ENCODE assay signal across 24 mouse cellular contexts in the genomic region with DNA sequence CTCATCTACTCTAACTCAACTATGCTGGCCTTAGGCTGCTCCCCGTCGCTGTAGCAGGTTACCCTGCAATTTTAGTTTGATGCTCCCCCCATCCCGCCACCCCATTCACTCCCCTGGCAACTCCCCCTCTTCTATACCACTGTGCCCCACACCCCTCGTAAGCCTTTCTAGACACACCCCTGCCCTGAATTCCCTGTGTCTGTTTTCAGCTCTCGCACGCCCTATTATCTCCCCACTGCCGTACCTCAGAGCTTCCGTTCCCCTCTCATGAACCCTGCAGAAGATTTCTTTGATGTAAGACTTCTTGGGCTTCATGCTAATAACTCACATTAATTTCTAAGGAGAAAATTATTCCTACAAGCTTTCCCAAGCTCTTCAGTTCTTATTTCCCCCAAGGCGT.
"Had no signal": no experiment of that assay in that cellular context is flagged by ENCODE, and none has a peak within 500 bp of the region (broad histone marks: within the 10 kb centered on the region; RNA-seq: fewer than 3 reads in every experiment).

No protein-coding gene starts in this region.

- H3K27ac ChIP-seq: gastrocnemius, adult 2 months; heart, adult 2 months; heart, embryonic 13.5 days; heart, embryonic 15.5 days; hindbrain, embryonic 13.5 days; hindbrain, postnatal 0 days; kidney, embryonic 15.5 days; kidney, postnatal 0 days; limb, embryonic 13.5 days; limb, embryonic 15.5 days had no signal

- H3K9me3 ChIP-seq: heart, embryonic 15.5 days had no signal

- H3K27me3 ChIP-seq: heart, embryonic 13.5 days; heart, embryonic 15.5 days; hindbrain, embryonic 13.5 days; kidney, embryonic 15.5 days; limb, embryonic 13.5 days; limb, embryonic 15.5 days had no signal

- DNase-seq: gastrocnemius, adult 2 months; gastrocnemius, postnatal 10 days; gastrocnemius, postnatal 25 days; heart, adult 2 months; heart, postnatal 14 days; heart, postnatal 36 days; kidney, adult 11 months; kidney, adult 2 months; kidney, adult 9 months; kidney, postnatal 14 days; kidney, postnatal 36 days; layer of hippocampus, adult 9-11 months; layer of hippocampus, postnatal 36 days; left cerebral cortex, postnatal 4 days had no signal

- ATAC-seq: hindbrain, postnatal 0 days; intestine, embryonic 16.5 days had no signal

- H3K9ac ChIP-seq: heart, embryonic 13.5 days; heart, embryonic 15.5 days; hindbrain, embryonic 13.5 days; kidney, embryonic 15.5 days; limb, embryonic 13.5 days; limb, embryonic 15.5 days had no signal

- H3K4me2 ChIP-seq: heart, embryonic 11.5 days; heart, embryonic 13.5 days; heart, embryonic 15.5 days; hindbrain, embryonic 13.5 days; kidney, embryonic 15.5 days; limb, embryonic 13.5 days; limb, embryonic 15.5 days had no signal

- H3K36me3 ChIP-seq: hindbrain, embryonic 13.5 days; kidney, embryonic 15.5 days; limb, embryonic 13.5 days; limb, embryonic 15.5 days had no signal

- H3K4me3 ChIP-seq: gastrocnemius, adult 2 months; heart, adult 2 months; heart, embryonic 13.5 days; heart, embryonic 15.5 days; hindbrain, embryonic 13.5 days; kidney, embryonic 15.5 days; limb, embryonic 13.5 days; limb, embryonic 15.5 days had no signal

- H3K4me1 ChIP-seq: hindbrain, embryonic 13.5 days; kidney, embryonic 15.5 days; limb, embryonic 13.5 days; limb, embryonic 15.5 days had no signal
